Mouse (Mus musculus): ENCODE measurements around the gene Nedd4. TPM values are rescaled to one million over a fixed set of nuclear protein-coding genes. Genes with fewer than 3 reads are reported as not detected.

Nedd4 gene
- polyA plus RNA-seq (2015; fragmentation: Nextera tagmentation; extraction: Ambion mirVana), result 313 and 338 TPM in 2 replicates

DNA sequence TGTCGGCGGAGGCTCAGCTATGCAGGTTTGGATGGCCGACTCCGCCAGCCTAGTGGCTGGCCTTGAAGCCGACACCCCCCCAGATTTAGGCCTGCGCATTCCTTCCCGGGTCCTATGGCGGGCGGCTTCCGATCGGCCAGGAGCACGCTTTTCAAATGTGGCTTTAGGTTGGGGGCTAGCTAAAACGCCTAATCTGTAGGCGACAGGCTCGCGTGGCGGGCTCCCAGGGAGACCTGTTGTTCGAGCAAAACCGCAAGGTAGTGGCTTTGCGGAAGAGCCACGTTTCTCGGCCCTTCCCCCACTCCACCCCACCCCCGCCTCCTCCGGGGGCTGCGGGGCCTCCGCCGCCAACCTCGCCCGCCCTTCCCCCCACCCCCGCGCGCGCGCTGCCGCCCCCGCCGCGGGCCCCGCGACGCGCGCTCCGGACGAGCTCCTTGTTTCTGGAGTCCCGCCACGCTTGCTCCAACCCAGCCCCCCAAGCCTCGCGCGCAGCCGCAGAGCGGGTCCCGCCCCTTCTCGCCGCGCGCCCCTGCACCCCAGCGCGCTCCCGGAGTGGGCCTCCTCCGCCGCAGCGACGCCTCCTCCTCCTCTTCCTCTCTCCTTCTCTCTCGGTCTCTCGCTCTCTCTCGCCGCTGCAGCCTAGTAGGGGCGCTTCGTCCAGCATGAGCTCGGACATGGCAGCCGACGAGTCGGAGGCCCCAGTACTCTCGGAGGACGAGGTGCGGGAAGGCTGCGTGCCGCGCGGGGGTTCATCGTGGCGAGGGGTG is at the start of gene Nedd4:
Gene Nedd4, plus strand, starts transcription at position 452 of the 767 bp plus-strand sequence.

Other genes with a start within 250 kb of the Nedd4 start
- gene Mns1, start 224.3 kb upstream of the Nedd4 start, polyA plus RNA-seq (2015; fragmentation: Nextera tagmentation; extraction: Ambion mirVana), result 4.4 and 5.2 TPM in 2 replicates
- 32.6 and 33.5 TPM in 2 replicates for gene Tex9, start 170.1 kb upstream of the Nedd4 start, polyA plus RNA-seq (2015; fragmentation: Nextera tagmentation; extraction: Ambion mirVana)
- 12.3 and 13.5 TPM in 2 replicates for gene Rfx7, start 130.1 kb upstream of the Nedd4 start, polyA plus RNA-seq (2015; fragmentation: Nextera tagmentation; extraction: Ambion mirVana)
- 0.34 TPM in 2 replicates for gene Prtg, start 144.5 kb downstream of the Nedd4 start, polyA plus RNA-seq (2015; fragmentation: Nextera tagmentation; extraction: Ambion mirVana)

All from neural tube, postnatal 0 days (tissue).